Mouse (Mus musculus) midbrain, postnatal 0 days (tissue): ENCODE results near the gene Zdbf2. TPM values are rescaled to one million over a fixed set of nuclear protein-coding genes. Genes with fewer than 3 reads are reported as not detected.
"Not testable (repeated sequence)": the region's sequence is repeated elsewhere in the genome, so short reads cannot be mapped to it uniquely, and the experiment has no call there.

ENCODE experiments used
- ATAC-seq: fragments of 200-750 bp; cut with Nextera tagmentation; 2 replicates; pipeline ENCODE4 v1.8.0; 2017; ENCODE audit warnings: moderate number of reproducible peaks, mild to moderate bottlenecking, moderate TSS enrichment, moderate library complexity; ENCODE audit not compliant: low FRiP score
- DNase-seq: peaks from one replicate; pipeline ENCODE4 v3.0.0-alpha.2; 2015; ENCODE audit warnings: low spot score
- H3K27ac ChIP-seq: fragments of 300-500 bp; sonication (generic); 2 replicates; pipeline ENCODE4 v1.5.1; 2014; ENCODE audit warnings: low read depth, mild to moderate bottlenecking, low read length, mixed read lengths
- H3K27me3 ChIP-seq: fragments of 300-500 bp; sonication (generic); 2 replicates; pipeline ENCODE4 v1.6.1; 2014; ENCODE audit warnings: low read length, control low read depth, mixed read lengths; ENCODE audit not compliant: insufficient read depth
- H3K36me3 ChIP-seq: fragments of 300-500 bp; sonication (generic); 2 replicates; pipeline ENCODE4 v1.6.1; 2014; ENCODE audit warnings: low read length, control low read depth, mixed read lengths; ENCODE audit not compliant: insufficient read depth
- H3K4me1 ChIP-seq: fragments of 300-500 bp; sonication (generic); 2 replicates; pipeline ENCODE4 v1.6.1; 2014; ENCODE audit warnings: mild to moderate bottlenecking, control low read depth, antibody characterized with exemption, low read length, mixed read lengths; ENCODE audit not compliant: insufficient read depth
- H3K4me2 ChIP-seq: fragments of 300-500 bp; sonication (generic); 2 replicates; pipeline ENCODE4 v1.6.1; 2014; ENCODE audit warnings: low read depth, mild to moderate bottlenecking, low read length, mixed read lengths; ENCODE audit not compliant: poor library complexity, severe bottlenecking
- H3K4me3 ChIP-seq: fragments of 300-500 bp; sonication (generic); 2 replicates; pipeline ENCODE4 v1.5.1; 2014; ENCODE audit warnings: low read depth, mild to moderate bottlenecking, low read length, moderate library complexity
- H3K9ac ChIP-seq: fragments of 300-500 bp; sonication (generic); replicated peaks from 2 replicates; pipeline ENCODE4 v1.6.1; 2014; ENCODE audit warnings: mild to moderate bottlenecking, low read length, moderate library complexity, mixed read lengths; ENCODE audit not compliant: poor library complexity, severe bottlenecking
- H3K9me3 ChIP-seq: fragments of 300-500 bp; sonication (generic); 2 replicates; pipeline ENCODE4 v1.6.1; 2016; ENCODE audit warnings: low read length, control low read depth
- CTCF ChIP-seq: IDR thresholded peaks from 2 replicates; pipeline ENCODE4 v1.5.1; 2016; ENCODE audit warnings: antibody characterized with exemption, mild to moderate bottlenecking
- WGBS: fragments of 180-500 bp; shearing (Covaris S2); extraction: QIAGEN DNeasy Blood & Tissue Kit; methylation state at CpG from one replicate; pipeline ENCODE4 v1.1.7; 2014; 5-methylcytosine and 5-hydroxymethylcytosine counted together
- microRNA-seq: library from miRNA; unstranded; fragments of <30 nt; microRNA quantifications from one replicate; pipeline ENCODE4, GENCODE M21; 2016; ENCODE audit warnings: borderline number of aligned reads
- polyA plus RNA-seq: library from polyadenylated mRNA; unstranded; fragments of >200 nt; fragmentation: Nextera tagmentation; extraction: Ambion mirVana; gene quantifications from 2 replicates; pipeline ENCODE4 v1.2.1, GENCODE M21; 2015
- total RNA-seq: library from RNA; depleted of rRNA; stranded (reverse); fragments of >200 nt; gene quantifications from 2 replicates; pipeline ENCODE4 v1.2.3, GENCODE M21; 2014; rRNA removed

Zdbf2 gene
- total and polyA plus RNA-seq, 2 experiments from 2014 or later = 31.6 to 45.9 TPM

DNA sequence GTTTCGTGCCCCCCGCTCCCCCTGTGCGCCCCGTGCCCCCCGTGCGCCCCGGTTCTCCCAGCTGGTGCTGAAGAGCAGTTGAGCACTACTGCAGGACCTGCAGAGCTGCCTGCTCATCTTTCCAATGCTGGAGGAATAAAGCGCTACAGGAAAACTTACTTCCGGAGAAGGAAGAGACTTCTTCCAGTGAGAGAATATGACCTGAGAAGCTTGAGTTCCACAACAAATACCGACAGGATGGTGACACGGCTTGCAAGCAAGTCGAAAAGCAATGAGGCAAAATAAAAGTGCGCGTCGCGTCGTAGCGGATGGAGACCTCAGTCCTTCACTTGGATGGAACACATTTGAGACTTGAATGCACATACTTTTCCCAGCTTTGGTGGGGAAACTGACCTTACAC, 36.6 kb downstream of the Zdbf2 start:
- DNase-seq (no peak), ATAC-seq (no peak)
- no peaks in the 10 kb centered on the region for H3K4me1 ChIP-seq
- H3K27ac ChIP-seq = no peak overlapping the region
- 40% methylated on average over 18 of the region's 18 CpGs for WGBS
- peak overlapping the region; percentile 26 for H3K4me2 ChIP-seq
- TF ChIP-seq CTCF = no peak
- H3K9me3 ChIP-seq = no peaks in the 10 kb centered on the region
- H3K4me3 ChIP-seq = peak overlapping the region; percentile 12; the same call in 1 of the 2 replicates
- H3K36me3 ChIP-seq = 0 out of 2 replicates have a peak, but pooled peaks cover 3% of the 10 kb centered on the region
- H3K27me3 ChIP-seq = 0 out of 2 replicates have a peak, but pooled peaks cover 4% of the 10 kb centered on the region
- no peak overlapping the region for H3K9ac ChIP-seq

DNA sequence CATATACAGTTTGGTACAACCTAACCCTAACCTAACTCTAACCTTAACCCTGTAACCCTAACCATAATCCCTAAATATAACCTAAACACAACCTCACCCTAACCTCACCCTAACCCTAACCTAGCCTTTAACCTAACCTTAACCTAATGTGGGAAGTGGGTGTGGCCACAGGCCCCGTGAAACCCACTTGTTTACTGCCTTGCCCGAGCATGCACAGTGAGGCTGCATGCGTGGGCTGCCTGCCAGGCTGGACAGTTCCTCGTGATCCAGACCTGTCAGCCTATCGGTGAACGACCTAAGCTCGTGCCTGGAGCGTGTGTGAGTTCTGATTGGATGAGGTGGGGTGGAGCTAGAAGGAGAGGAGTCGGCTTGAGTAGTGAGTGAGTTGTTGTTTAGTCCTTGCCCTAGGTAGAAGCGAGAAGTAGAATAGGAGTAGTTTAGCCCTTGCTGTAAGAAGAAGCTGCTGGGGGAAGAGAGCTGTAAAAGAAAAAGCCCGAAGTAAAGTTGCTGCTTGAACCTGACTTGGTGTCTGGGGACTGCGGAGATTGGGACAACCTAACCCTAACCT, 50.6 kb downstream of the Zdbf2 start:
- not testable (repeated sequence) for H3K4me3 ChIP-seq, H3K36me3 ChIP-seq, H3K27me3 ChIP-seq, H3K27ac ChIP-seq, H3K9me3 ChIP-seq, DNase-seq, H3K4me2 ChIP-seq, H3K4me1 ChIP-seq, H3K9ac ChIP-seq, ATAC-seq
- 60% methylated on average over 12 of the region's 12 CpGs for WGBS

Small RNA genes within 50 kb of the gene (microRNA-seq; reads per million reads assigned to microRNA genes)
- not detected for gene Gm24513

Other genes with a start within 250 kb of the Zdbf2 start
- gene Ino80d, start 158.6 kb upstream of the Zdbf2 start, total RNA-seq = 11.0 and 15.0 TPM in 2 replicates
- 5.1 and 7.3 TPM in 2 replicates for gene Ino80d, start 158.6 kb upstream of the Zdbf2 start, polyA plus RNA-seq
- 617 and 653 TPM in 2 replicates for gene Eef1b2, start 96.4 kb upstream of the Zdbf2 start, total RNA-seq
- 449 and 480 TPM in 2 replicates for gene Eef1b2, start 96.4 kb upstream of the Zdbf2 start, polyA plus RNA-seq
- gene Ndufs1, start 96.4 kb upstream of the Zdbf2 start, total RNA-seq = 117 and 137 TPM in 2 replicates
- 128 and 134 TPM in 2 replicates for gene Ndufs1, start 96.4 kb upstream of the Zdbf2 start, polyA plus RNA-seq
- 0.16 and 1.2 TPM in 2 replicates for gene Gpr1, start 58.7 kb upstream of the Zdbf2 start, total RNA-seq
- 1.2 TPM in 2 replicates for gene Gpr1, start 58.7 kb upstream of the Zdbf2 start, polyA plus RNA-seq
- gene Adam23, start 172.6 kb downstream of the Zdbf2 start, total RNA-seq = 64.0 and 65.3 TPM in 2 replicates
- gene Adam23, start 172.6 kb downstream of the Zdbf2 start, polyA plus RNA-seq = 15.5 and 19.5 TPM in 2 replicates